ENCODE assay signal across 9 mouse cellular contexts in genomic region chr5:13470057-13470905, GRCm38 (mm10).
DNase-seq lines count a peak whose midpoint lies in the region; ATAC-seq and TF ChIP-seq lines count a peak whose summit lies in the region.
"Had no signal": no experiment of that assay in that cellular context is flagged by ENCODE, and none has a peak within 500 bp of the region (broad histone marks: within the 10 kb centered on the region; RNA-seq: fewer than 3 reads in every experiment).

No protein-coding gene starts in this region.

- no peak for TF ChIP-seq POLR2A in kidney, adult 2 months (IDR thresholded peaks at IDR 0.05; ENCODE audit: low read depth, low read length)

- no peaks in the 10 kb centered on the region for H3K27me3 ChIP-seq in kidney, adult 2 months (replicated peaks; ENCODE audit: control insufficient read depth, insufficient read depth, low read length)
- no peaks in the 10 kb centered on the region for H3K27me3 ChIP-seq in kidney, embryonic 16.5 days (ENCODE audit: insufficient read depth, low read length)
- no peaks in the 10 kb centered on the region for H3K27me3 ChIP-seq in hindbrain, embryonic 10.5 days (ENCODE audit: insufficient read depth, poor library complexity, severe bottlenecking)
- H3K27me3 ChIP-seq: hindbrain, embryonic 15.5 days had no signal

- no peak overlapping the region for H3K27ac ChIP-seq in kidney, adult 2 months (ENCODE audit: insufficient read depth, low read depth, low read length)
- H3K27ac ChIP-seq in kidney, embryonic 16.5 days (ENCODE audit: low read length) = no peak overlapping the region
- H3K27ac ChIP-seq in hindbrain, embryonic 10.5 days = no peak overlapping the region
- H3K27ac ChIP-seq: hindbrain, embryonic 15.5 days had no signal

- H3K4me1 ChIP-seq in kidney, adult 2 months (ENCODE audit: control insufficient read depth, insufficient read depth, low read length) = no peaks in the 10 kb centered on the region
- H3K4me1 ChIP-seq in kidney, embryonic 16.5 days (ENCODE audit: insufficient read depth, low read length) = peaks cover 12% of the 10 kb centered on the region
- H3K4me1 ChIP-seq in hindbrain, embryonic 10.5 days (replicated peaks) = no peaks in the 10 kb centered on the region

- 33% methylated on average over 7 of the region's 7 CpGs for WGBS in kidney, adult 2 months
- 40% methylated on average over 7 of the region's 7 CpGs for WGBS in kidney, embryonic 16.5 days
- WGBS in hindbrain, embryonic 10.5 days = 70% methylated on average over 7 of the region's 7 CpGs

- H3K4me3 ChIP-seq in kidney, adult 2 months (ENCODE audit: insufficient read depth, low read depth, low read length) = no peak overlapping the region
- no peak overlapping the region for H3K4me3 ChIP-seq in kidney, embryonic 16.5 days (ENCODE audit: low read length)
- H3K4me3 ChIP-seq in hindbrain, embryonic 10.5 days = no peak overlapping the region
- H3K4me3 ChIP-seq: hindbrain, embryonic 15.5 days had no signal

- no peak overlapping the region for H3K9ac ChIP-seq in kidney, embryonic 16.5 days (replicated peaks; ENCODE audit: low read length)
- H3K9ac ChIP-seq: hindbrain, embryonic 15.5 days had no signal

- TF ChIP-seq CTCF in kidney, adult 2 months (conservative IDR thresholded peaks at IDR 0.05; ENCODE audit: insufficient read depth, insufficient read length, low read depth, low read length) = no peak

- H3K9me3 ChIP-seq in kidney, embryonic 16.5 days (ENCODE audit: low read length) = no peaks in the 10 kb centered on the region
- H3K9me3 ChIP-seq in hindbrain, embryonic 10.5 days = no peaks in the 10 kb centered on the region
- H3K9me3 ChIP-seq: hindbrain, embryonic 15.5 days had no signal

- H3K36me3 ChIP-seq in kidney, adult 2 months (ENCODE audit: control insufficient read depth, insufficient read depth, low read length) = no peaks in the 10 kb centered on the region
- no peaks in the 10 kb centered on the region for H3K36me3 ChIP-seq in kidney, embryonic 16.5 days (ENCODE audit: insufficient read depth, low read length)
- H3K36me3 ChIP-seq in hindbrain, embryonic 10.5 days = no peaks in the 10 kb centered on the region
- H3K36me3 ChIP-seq: hindbrain, embryonic 15.5 days had no signal

- no peak overlapping the region for H3K4me2 ChIP-seq in kidney, embryonic 16.5 days (replicated peaks; ENCODE audit: low read depth, low read length)
- H3K4me2 ChIP-seq: hindbrain, embryonic 15.5 days had no signal

- ATAC-seq in kidney, embryonic 16.5 days (ENCODE audit: low FRiP score, low TSS enrichment) = peak; percentile 77
- ATAC-seq in CD4-positive, CD25-positive, alpha-beta regulatory T cell, adult 4 months = no peak

- peak; percentile 21 for DNase-seq in kidney, adult 2 months
- DNase-seq in kidney, adult 8-10 months = no peak
- DNase-seq in brain, adult 2 months (ENCODE audit: low read depth, low spot score) = peak; percentile 54
- DNase-seq in gastrocnemius, adult 18-20 months (ENCODE audit: low spot score) = peak; percentile 30
- DNase-seq in ovary, postnatal 14 days (ENCODE audit: low spot score) = peak; percentile 33
- DNase-seq in hindbrain, embryonic 10.5 days (ENCODE audit: low spot score) = no peak

Comparison
In these comparisons a context has a peak if more than half of its experiments do, and no peak if none do; other contexts are left out.
1. DNase-seq: peak in kidney, adult 2 months (single experiment), brain, adult 2 months (single experiment), gastrocnemius, adult 18-20 months (single experiment) and ovary, postnatal 14 days (single experiment); none in kidney, adult 8-10 months (0 of 2) and hindbrain, embryonic 10.5 days (single experiment).